ENCODE assay signal across 8 mouse cellular contexts in genomic region chr3:86998433-86999414, GRCm38 (mm10). TPM values are rescaled to one million over a fixed set of nuclear protein-coding genes. Genes with fewer than 3 reads are reported as not detected.
DNase-seq lines count a peak whose midpoint lies in the region; ATAC-seq lines count a peak whose summit lies in the region.
"Not testable (repeated sequence)": the region's sequence is repeated elsewhere in the genome, so short reads cannot be mapped to it uniquely, and the experiment has no call there.

No protein-coding gene starts in this region.

- peak overlapping the region; percentile 91 for H3K27ac ChIP-seq in hindbrain, embryonic 13.5 days

- not testable (repeated sequence) for H3K36me3 ChIP-seq in hindbrain, embryonic 13.5 days

- H3K4me1 ChIP-seq in hindbrain, embryonic 13.5 days (replicated peaks), result peaks cover 14% of the 10 kb centered on the region

- WGBS in hindbrain, embryonic 13.5 days, result 5% methylated on average over 24 of the region's 24 CpGs

- peak overlapping the region; percentile 78 for H3K9ac ChIP-seq in hindbrain, embryonic 13.5 days

- H3K4me3 ChIP-seq in hindbrain, embryonic 13.5 days, result peak overlapping the region; percentile 56

- H3K4me2 ChIP-seq in hindbrain, embryonic 13.5 days, result peak overlapping the region; percentile 59

- peak; percentile 80 for DNase-seq in NIH3T3 (ENCODE audit: low read depth)
- DNase-seq in cerebellum, adult 9-11 months, result peak; percentile 23
- peak; percentile 22 to 55 for DNase-seq in frontal cortex, postnatal 10 days (ENCODE audit: low spot score in 2 of 2)
- DNase-seq in layer of hippocampus, postnatal 25 days (ENCODE audit: extremely low spot score in 1 of 2, low spot score in 1 of 2), result peak; percentile 15 to 51
- peak; percentile 82 for DNase-seq in lung, postnatal 14 days
- peak; percentile 78 for DNase-seq in ovary, postnatal 14 days (ENCODE audit: low spot score)
- DNase-seq in thymus, postnatal 10 days (ENCODE audit: low spot score in 2 of 2), result peak; percentile 77 to 78

- not testable (repeated sequence) for H3K27me3 ChIP-seq in hindbrain, embryonic 13.5 days

- not testable (repeated sequence) for H3K9me3 ChIP-seq in hindbrain, embryonic 13.5 days

- peak; percentile 98 for ATAC-seq in hindbrain, embryonic 13.5 days (ENCODE audit: low FRiP score)

RNA-seq across cellular contexts. Expression of gene Cd1d1, which starts 0.5 kb away (rescaled TPM):
- 87.1 and 87.8 TPM in 2 replicates for polyA plus RNA-seq in hindbrain, embryonic 13.5 days (2015; fragmentation: Nextera tagmentation; extraction: Ambion mirVana)
- total RNA-seq in layer of hippocampus, postnatal 25 days (2021), result 1 to 10 TPM; 2.0 to 2.1 TPM

Comparison
In these comparisons a context has a peak if more than half of its experiments do, and no peak if none do; other contexts are left out.
1. Peak in every context shown above with its lines: DNase-seq, ATAC-seq, H3K4me3 ChIP-seq and H3K27ac ChIP-seq.
2. DNase-seq: peak in every context shown above with its lines; median percentile 82 in lung, postnatal 14 days; 80 in NIH3T3; 78 in ovary, postnatal 14 days; 78 in thymus, postnatal 10 days; 38 in frontal cortex, postnatal 10 days; 33 in layer of hippocampus, postnatal 25 days; 23 in cerebellum, adult 9-11 months.